Mouse (Mus musculus) forebrain, embryonic 12.5 days (tissue): Measurements from ENCODE around the gene Gabrr1. TPM values are rescaled to one million over a fixed set of nuclear protein-coding genes. Genes with fewer than 3 reads are reported as not detected.

Experiments used
- polyA plus RNA-seq: library from polyadenylated mRNA; unstranded; fragments of >200 nt; fragmentation: Nextera tagmentation; extraction: Ambion mirVana; gene quantifications from 2 replicates; pipeline ENCODE4 v1.2.1, GENCODE M21; 2016

The Gabrr1 gene
- polyA plus RNA-seq, 1 experiment from 2014 or later = 0.13 TPM

Other genes starting within 250 kb of the Gabrr1 start
- 22.3 and 22.6 TPM in 2 replicates for gene Ankrd6, start 181.7 kb upstream of the Gabrr1 start, polyA plus RNA-seq
- 31.2 and 31.8 TPM in 2 replicates for gene Rragd, start 149.5 kb upstream of the Gabrr1 start, polyA plus RNA-seq
- gene Ube2j1, start 101.1 kb upstream of the Gabrr1 start, polyA plus RNA-seq = 50.5 and 51.9 TPM in 2 replicates
- gene Gabrr2, start 69.5 kb upstream of the Gabrr1 start, polyA plus RNA-seq = 0.32 and 0.55 TPM in 2 replicates
- gene Pm20d2, start 57.2 kb downstream of the Gabrr1 start, polyA plus RNA-seq = 1.8 and 2.3 TPM in 2 replicates
- 10.2 and 11.6 TPM in 2 replicates for gene Srsf12, start 76.5 kb downstream of the Gabrr1 start, polyA plus RNA-seq
- gene Pnrc1, start 157.6 kb downstream of the Gabrr1 start, polyA plus RNA-seq = 95.5 and 99.5 TPM in 2 replicates
- gene Rngtt, start 177.8 kb downstream of the Gabrr1 start, polyA plus RNA-seq = 33.9 and 34.4 TPM in 2 replicates